Mouse (Mus musculus) layer of hippocampus, postnatal 25 days (tissue): Measurements from ENCODE around the gene Atp8a2. TPM values are rescaled to one million over a fixed set of nuclear protein-coding genes. Genes with fewer than 3 reads are reported as not detected.

ENCODE experiments used
- DNase-seq, 2 experiments: peaks; one replicate each; pipeline ENCODE4 v3.0.0; 2022; ENCODE audit warnings: mixed read lengths in 2 of 2, low spot score in 1 of 2; ENCODE audit errors: extremely low spot score in 1 of 2
- total RNA-seq, 2 experiments: library from RNA; stranded (reverse); gene quantifications; 2 replicates each; pipeline ENCODE4 v1.2.3; 2021

Gene Atp8a2
- total RNA-seq, 2 experiments from 2014 or later: 40.5 to 45.1 TPM

- DNase-seq: no peak
These were observed 141.7 kb downstream of the Atp8a2 start for GRCm38 (mm10) chr14:60055231-60055630.

- no peak for DNase-seq
These were observed 166.3 kb downstream of the Atp8a2 start for GRCm38 (mm10) chr14:60030666-60031065.

- DNase-seq: no peak
These were observed 169.8 kb downstream of the Atp8a2 start for GRCm38 (mm10) chr14:60027139-60027538.

GRCm38 (mm10) chr14:60026647-60027046 lies 170.3 kb downstream of the Atp8a2 start:
- peak; percentile 18 to 61 for DNase-seq

GRCm38 (mm10) chr14:60015891-60016290 lies 181.1 kb downstream of the Atp8a2 start:
- DNase-seq: peak; percentile 74 to 92

- DNase-seq: no peak
These were observed 195.2 kb downstream of the Atp8a2 start for GRCm38 (mm10) chr14:60001801-60002200.

- DNase-seq: peak in 1 of 2 experiments; percentile 15
These were observed 208.1 kb downstream of the Atp8a2 start for GRCm38 (mm10) chr14:59988860-59989259.

- DNase-seq: no peak
These were observed 209.0 kb downstream of the Atp8a2 start for GRCm38 (mm10) chr14:59987975-59988374.

- no peak for DNase-seq
These were observed 219.0 kb downstream of the Atp8a2 start for GRCm38 (mm10) chr14:59978007-59978406.

GRCm38 (mm10) chr14:59971221-59971730 lies 225.7 kb downstream of the Atp8a2 start:
- no peak for DNase-seq

- DNase-seq: no peak
These were observed 227.4 kb downstream of the Atp8a2 start for GRCm38 (mm10) chr14:59969485-59970134.

GRCm38 (mm10) chr14:59967847-59968550 lies 229.0 kb downstream of the Atp8a2 start:
- no peak for DNase-seq

- DNase-seq: no peak
These were observed 230.0 kb downstream of the Atp8a2 start for GRCm38 (mm10) chr14:59966981-59967380.

- DNase-seq: no peak
These were observed 232.4 kb downstream of the Atp8a2 start for GRCm38 (mm10) chr14:59964569-59964968.

GRCm38 (mm10) chr14:59960961-59961360 lies 236.0 kb downstream of the Atp8a2 start:
- no peak for DNase-seq

GRCm38 (mm10) chr14:59960214-59960890 lies 236.6 kb downstream of the Atp8a2 start:
- DNase-seq: no peak

- DNase-seq: no peak
These were observed 237.3 kb downstream of the Atp8a2 start for GRCm38 (mm10) chr14:59959723-59960122.

GRCm38 (mm10) chr14:59949983-59950382 lies 247.0 kb downstream of the Atp8a2 start:
- no peak for DNase-seq

- peak; percentile 74 to 95 for DNase-seq
These were observed 253.9 kb downstream of the Atp8a2 start for GRCm38 (mm10) chr14:59942864-59943611.

- no peak for DNase-seq
These were observed 254.8 kb downstream of the Atp8a2 start for GRCm38 (mm10) chr14:59942199-59942598.
